Mouse (Mus musculus) hindbrain, embryonic 11.5 days (tissue): ENCODE measurements at regions not wholly inside any gene's neighbourhood (a gene's known extent, or its start where the extent isn't known, plus 50 kb on each side); places are given as distances from the start of the nearest gene placed in this dataset.

Experiments used
- ATAC-seq: fragments of 200-750 bp; cut with Nextera tagmentation; 2 replicates; pipeline ENCODE4 v1.8.0; 2017; ENCODE audit warnings: mild to moderate bottlenecking, moderate TSS enrichment, moderate library complexity; ENCODE audit not compliant: low FRiP score
- DNase-seq: peaks from one replicate; pipeline ENCODE4 v3.0.0-alpha.2; 2015; ENCODE audit warnings: low spot score
- H3K27ac ChIP-seq: fragments of 300-500 bp; sonication (generic); 2 replicates; pipeline ENCODE4 v1.5.1; 2014; ENCODE audit warnings: mild to moderate bottlenecking, low read depth, low read length
- H3K27me3 ChIP-seq: fragments of 300-500 bp; sonication (generic); 2 replicates; pipeline ENCODE4 v1.6.1; 2014; ENCODE audit warnings: mild to moderate bottlenecking, low read length, moderate library complexity, mixed read lengths; ENCODE audit not compliant: control insufficient read depth, insufficient read depth
- H3K36me3 ChIP-seq: fragments of 300-500 bp; sonication (generic); 2 replicates; pipeline ENCODE4 v1.6.1; 2014; ENCODE audit warnings: mild to moderate bottlenecking, low read length, moderate library complexity, mixed read lengths; ENCODE audit not compliant: control insufficient read depth, insufficient read depth
- H3K4me1 ChIP-seq: fragments of 300-500 bp; sonication (generic); replicated peaks from 2 replicates; pipeline ENCODE4 v1.6.1; 2014; ENCODE audit warnings: low read length, mixed read lengths; ENCODE audit not compliant: control insufficient read depth, insufficient read depth
- H3K4me2 ChIP-seq: fragments of 300-500 bp; sonication (generic); replicated peaks from 2 replicates; pipeline ENCODE4 v1.6.1; 2014; ENCODE audit warnings: mild to moderate bottlenecking, low read depth, low read length
- H3K4me3 ChIP-seq: fragments of 300-500 bp; sonication (generic); 2 replicates; pipeline ENCODE4 v1.5.1; 2014; ENCODE audit warnings: low read depth, low read length
- H3K9ac ChIP-seq: fragments of 300-500 bp; sonication (generic); 2 replicates; pipeline ENCODE4 v1.6.1; 2014; ENCODE audit warnings: low read depth, low read length
- H3K9me3 ChIP-seq: fragments of 300-500 bp; sonication (generic); 2 replicates; pipeline ENCODE4 v1.6.1; 2016; ENCODE audit warnings: low read length; ENCODE audit not compliant: control insufficient read depth
- WGBS: fragments of 180-500 bp; shearing (Covaris S2); extraction: QIAGEN DNeasy Blood & Tissue Kit; methylation state at CpG from one replicate; pipeline ENCODE4 v1.1.7; 2014; 5-methylcytosine and 5-hydroxymethylcytosine counted together

DNA sequence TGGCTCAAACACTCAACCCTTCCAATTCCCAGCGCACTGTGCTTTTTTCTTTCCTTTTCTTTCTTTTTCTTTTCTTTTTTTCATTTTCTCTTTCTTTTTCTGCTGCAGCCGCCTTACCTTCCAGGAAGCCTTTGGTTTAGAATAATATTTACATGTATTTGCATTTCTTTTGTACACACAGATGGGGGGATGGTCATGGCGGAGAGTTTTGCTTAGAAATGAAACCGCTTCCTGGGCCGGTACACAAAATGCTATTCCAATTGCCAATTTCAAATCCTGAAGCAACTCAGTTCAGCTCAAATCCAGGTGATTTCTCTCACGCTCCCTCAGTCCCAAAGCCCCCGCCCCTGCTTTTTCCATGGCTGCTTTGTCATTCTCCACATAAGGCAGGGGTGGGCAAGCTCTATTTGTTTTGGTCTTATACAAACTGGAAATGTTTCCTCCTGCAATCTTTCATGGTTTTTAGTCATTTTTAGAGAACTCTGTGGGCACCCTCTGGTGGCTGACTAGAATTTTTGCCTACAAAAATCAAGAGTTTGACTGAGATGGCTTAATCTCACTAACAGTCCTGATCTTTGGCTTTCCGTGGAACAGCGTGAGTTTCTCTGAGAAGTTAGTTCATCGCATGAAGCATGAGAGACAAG is 149.4 kb upstream of the Egln3 start:
- 67% methylated on average over 10 of the region's 10 CpGs for WGBS
- ATAC-seq = no peak
- no peaks in the 10 kb centered on the region for H3K9me3 ChIP-seq
- peak; percentile 38 for DNase-seq
- H3K4me2 ChIP-seq = no peak overlapping the region
- no peak overlapping the region for H3K27ac ChIP-seq
- H3K36me3 ChIP-seq = no peaks in the 10 kb centered on the region
- H3K9ac ChIP-seq = no peak overlapping the region
- H3K4me3 ChIP-seq = no peak overlapping the region
- H3K27me3 ChIP-seq = no peaks in the 10 kb centered on the region
- H3K4me1 ChIP-seq = 0 out of 2 replicates have a peak, but pooled peaks cover 2% of the 10 kb centered on the region

- ATAC-seq (no peak), DNase-seq (no peak)
- no peak overlapping the region for H3K4me2 ChIP-seq
- WGBS = 30% methylated on average over 1 of the region's 1 CpGs
- H3K9ac ChIP-seq = no peak overlapping the region
- H3K27me3 ChIP-seq = no peaks in the 10 kb centered on the region
- no peak overlapping the region for H3K27ac ChIP-seq
- no peak overlapping the region for H3K4me3 ChIP-seq
- no peaks in the 10 kb centered on the region for H3K36me3 ChIP-seq
- 0 out of 2 replicates have a peak, but pooled peaks cover 2% of the 10 kb centered on the region for H3K4me1 ChIP-seq
- H3K9me3 ChIP-seq = no peaks in the 10 kb centered on the region
Measured at GRCm38 (mm10) chr12:54350293-54350692, 146.6 kb upstream of the Egln3 start.

- Histone ChIP-seq H3K4me2 (no peak overlapping the region), H3K27ac (no peak overlapping the region), H3K36me3 (no peaks in the 10 kb centered on the region), H3K9ac (no peak overlapping the region), H3K4me1 (0 out of 2 replicates have a peak, but pooled peaks cover 2% of the 10 kb centered on the region), H3K27me3 (no peaks in the 10 kb centered on the region), H3K4me3 (no peak overlapping the region), H3K9me3 (no peaks in the 10 kb centered on the region)
- no peak for DNase-seq
- WGBS = 58% methylated on average over 2 of the region's 2 CpGs
- no peak for ATAC-seq
Measured at GRCm38 (mm10) chr12:54349403-54349802, 145.7 kb upstream of the Egln3 start.

GRCm38 (mm10) chr12:54343493-54343892 is 139.8 kb upstream of the Egln3 start:
- H3K4me2 ChIP-seq = no peak overlapping the region
- H3K27ac ChIP-seq = no peak overlapping the region
- 87% methylated on average over 5 of the region's 5 CpGs for WGBS
- ATAC-seq = no peak
- DNase-seq = no peak
- no peaks in the 10 kb centered on the region for H3K27me3 ChIP-seq
- H3K4me3 ChIP-seq = no peak overlapping the region
- H3K9ac ChIP-seq = no peak overlapping the region
- no peaks in the 10 kb centered on the region for H3K9me3 ChIP-seq
- H3K36me3 ChIP-seq = no peaks in the 10 kb centered on the region
- no peaks in the 10 kb centered on the region for H3K4me1 ChIP-seq

GRCm38 (mm10) chr12:54335509-54335908 is 131.8 kb upstream of the Egln3 start:
- Histone ChIP-seq H3K4me1 (no peaks in the 10 kb centered on the region), H3K4me3 (no peak overlapping the region), H3K4me2 (no peak overlapping the region), H3K27ac (no peak overlapping the region), H3K27me3 (no peaks in the 10 kb centered on the region), H3K9me3 (no peaks in the 10 kb centered on the region), H3K36me3 (no peaks in the 10 kb centered on the region), H3K9ac (no peak overlapping the region)
- DNase-seq (no peak), ATAC-seq (no peak)
- WGBS = 13% methylated on average over 2 of the region's 2 CpGs

DNA sequence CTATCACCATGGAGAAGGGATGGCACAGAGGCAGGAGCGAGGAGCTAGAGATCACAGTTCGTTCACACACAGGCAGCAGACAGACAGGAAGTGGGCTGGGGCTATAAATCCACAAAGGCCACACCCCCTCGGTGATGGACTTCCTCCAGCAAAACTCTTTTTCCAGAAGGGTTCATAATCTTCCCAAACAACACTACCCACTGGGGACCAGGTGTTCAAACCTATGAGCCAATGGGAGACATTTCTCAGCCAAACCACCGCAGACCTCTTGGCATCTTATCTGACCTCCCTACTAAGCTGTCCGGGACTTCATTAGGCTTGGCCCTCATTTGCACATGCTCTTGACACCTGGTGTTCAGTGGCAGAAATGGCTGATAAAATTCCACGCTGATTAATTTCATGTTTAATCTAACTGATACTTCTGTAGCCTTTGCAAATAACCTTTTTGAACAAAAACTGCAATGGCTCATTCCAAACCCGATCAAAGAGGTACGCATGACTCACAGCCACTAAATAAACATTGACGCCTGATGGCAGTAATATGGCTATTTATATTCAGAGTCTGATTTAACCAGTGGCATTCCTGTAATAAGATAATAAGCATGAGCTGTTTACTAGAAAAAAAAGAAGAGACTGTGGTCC is 131.0 kb upstream of the Egln3 start:
- DNase-seq = no peak
- peak; percentile 65; the same call in 1 of the 2 replicates for ATAC-seq
- H3K27ac ChIP-seq = no peak overlapping the region
- no peaks in the 10 kb centered on the region for H3K4me1 ChIP-seq
- 61% methylated on average over 9 of the region's 9 CpGs for WGBS
- H3K27me3 ChIP-seq = no peaks in the 10 kb centered on the region
- H3K9me3 ChIP-seq = no peaks in the 10 kb centered on the region
- H3K4me3 ChIP-seq = no peak overlapping the region
- no peaks in the 10 kb centered on the region for H3K36me3 ChIP-seq
- no peak overlapping the region for H3K9ac ChIP-seq
- H3K4me2 ChIP-seq = no peak overlapping the region

DNA sequence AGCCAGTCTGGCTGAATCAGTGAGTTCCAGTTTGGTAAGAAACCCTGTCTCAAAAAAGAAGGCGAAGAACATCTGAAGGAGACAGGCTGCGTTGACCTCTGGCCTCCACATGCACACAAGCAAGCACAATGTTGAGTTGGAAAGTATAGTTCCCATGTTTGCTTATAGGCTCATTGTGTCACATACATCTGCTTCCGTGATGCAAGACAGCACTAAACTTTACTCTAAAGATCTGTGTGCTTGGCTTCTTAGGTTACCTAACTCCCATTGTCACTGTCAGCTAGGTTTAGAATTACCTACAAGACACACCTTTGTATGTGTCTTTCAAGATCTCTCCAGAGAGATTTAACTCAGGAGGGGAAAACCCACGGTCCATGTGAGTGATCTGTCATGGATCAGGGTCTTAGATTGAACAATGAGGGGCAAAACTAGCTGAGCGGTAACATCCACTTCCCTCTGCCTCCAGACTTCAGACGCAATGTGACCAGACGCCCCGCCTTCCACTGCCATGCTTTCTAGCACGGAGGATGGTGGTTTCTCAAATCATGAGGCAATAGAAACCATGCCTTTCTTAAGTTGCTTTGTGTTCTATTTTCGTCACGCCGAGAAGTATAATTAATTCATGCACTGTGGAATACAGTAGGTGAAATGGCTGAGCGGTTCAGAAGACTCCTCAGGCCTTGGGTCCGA is 130.1 kb upstream of the Egln3 start:
- Histone ChIP-seq H3K36me3 (no peaks in the 10 kb centered on the region), H3K4me3 (no peak overlapping the region), H3K27ac (no peak overlapping the region), H3K4me1 (no peaks in the 10 kb centered on the region), H3K4me2 (no peak overlapping the region), H3K9ac (no peak overlapping the region), H3K27me3 (no peaks in the 10 kb centered on the region), H3K9me3 (no peaks in the 10 kb centered on the region)
- 89% methylated on average over 14 of the region's 14 CpGs for WGBS
- no peak for DNase-seq
- ATAC-seq = no peak

DNA sequence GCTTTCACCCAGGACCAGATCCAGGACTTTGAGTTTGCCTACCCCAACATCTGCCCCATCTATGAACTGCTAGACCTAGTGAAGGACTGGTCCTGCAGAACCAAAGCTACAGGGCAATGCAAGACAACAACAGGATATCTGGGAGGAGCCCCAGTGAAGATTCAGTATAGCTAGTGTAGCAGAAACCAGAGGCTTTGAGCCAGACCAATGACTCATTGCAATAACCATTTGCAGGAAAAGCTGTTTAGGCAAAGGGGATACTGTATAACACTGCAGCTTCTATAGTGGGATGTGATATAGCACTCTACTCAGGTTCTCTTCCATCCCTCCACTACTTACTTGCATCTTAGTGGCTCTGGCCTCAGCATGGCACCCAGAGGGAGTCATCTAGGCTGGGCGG is 123.8 kb upstream of the Egln3 start:
- no peak overlapping the region for H3K4me3 ChIP-seq
- no peak for ATAC-seq
- WGBS = 65% methylated on average over 1 of the region's 1 CpGs

DNA sequence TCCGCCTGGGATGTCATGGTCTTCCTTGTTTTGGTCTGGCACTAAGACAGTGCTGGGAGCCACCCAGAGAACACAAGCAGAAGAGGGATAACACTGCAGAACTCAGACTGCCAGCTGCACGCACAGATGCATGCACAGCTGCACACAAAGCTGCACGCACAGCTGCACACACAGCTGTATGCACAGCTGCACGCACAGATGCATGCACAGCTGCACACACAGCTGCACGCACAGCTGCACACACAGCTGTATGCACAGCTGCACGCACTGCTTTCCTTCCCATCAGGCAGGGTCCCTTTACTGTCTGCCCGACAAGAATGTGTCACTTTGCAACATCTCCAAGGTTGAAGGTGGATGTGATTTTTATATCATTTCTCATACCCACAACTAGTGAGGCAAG is 122.9 kb upstream of the Egln3 start:
- Histone ChIP-seq H3K4me3 (no peak overlapping the region), H3K27ac (no peak overlapping the region), H3K27me3 (no peaks in the 10 kb centered on the region), H3K4me2 (no peak overlapping the region), H3K4me1 (no peaks in the 10 kb centered on the region), H3K36me3 (no peaks in the 10 kb centered on the region), H3K9me3 (no peaks in the 10 kb centered on the region), H3K9ac (no peak overlapping the region)
- WGBS = 75% methylated on average over 7 of the region's 7 CpGs
- no peak for ATAC-seq
- no peak for DNase-seq

More for the DNA sequence above, 123.8 kb upstream of the Egln3 start:
- Histone ChIP-seq H3K27ac (no peak overlapping the region), H3K9ac (no peak overlapping the region), H3K36me3 (no peaks in the 10 kb centered on the region), H3K27me3 (no peaks in the 10 kb centered on the region), H3K4me1 (no peaks in the 10 kb centered on the region), H3K4me2 (no peak overlapping the region), H3K9me3 (no peaks in the 10 kb centered on the region)
- DNase-seq = no peak
